Mouse (Mus musculus) urinary bladder, postnatal 25 days (tissue): ENCODE results near the gene Sae1.
A peak's percentile ranks its signal among the peaks of the same experiment; 100 is the strongest.
"Not testable (repeated sequence)": the region's sequence is repeated elsewhere in the genome, so short reads cannot be mapped to it uniquely, and the experiment has no call there.

Source experiments
- DNase-seq: peaks from one replicate; pipeline ENCODE4 v3.0.0; 2022; ENCODE audit warnings: low spot score

Sae1 gene

DNA sequence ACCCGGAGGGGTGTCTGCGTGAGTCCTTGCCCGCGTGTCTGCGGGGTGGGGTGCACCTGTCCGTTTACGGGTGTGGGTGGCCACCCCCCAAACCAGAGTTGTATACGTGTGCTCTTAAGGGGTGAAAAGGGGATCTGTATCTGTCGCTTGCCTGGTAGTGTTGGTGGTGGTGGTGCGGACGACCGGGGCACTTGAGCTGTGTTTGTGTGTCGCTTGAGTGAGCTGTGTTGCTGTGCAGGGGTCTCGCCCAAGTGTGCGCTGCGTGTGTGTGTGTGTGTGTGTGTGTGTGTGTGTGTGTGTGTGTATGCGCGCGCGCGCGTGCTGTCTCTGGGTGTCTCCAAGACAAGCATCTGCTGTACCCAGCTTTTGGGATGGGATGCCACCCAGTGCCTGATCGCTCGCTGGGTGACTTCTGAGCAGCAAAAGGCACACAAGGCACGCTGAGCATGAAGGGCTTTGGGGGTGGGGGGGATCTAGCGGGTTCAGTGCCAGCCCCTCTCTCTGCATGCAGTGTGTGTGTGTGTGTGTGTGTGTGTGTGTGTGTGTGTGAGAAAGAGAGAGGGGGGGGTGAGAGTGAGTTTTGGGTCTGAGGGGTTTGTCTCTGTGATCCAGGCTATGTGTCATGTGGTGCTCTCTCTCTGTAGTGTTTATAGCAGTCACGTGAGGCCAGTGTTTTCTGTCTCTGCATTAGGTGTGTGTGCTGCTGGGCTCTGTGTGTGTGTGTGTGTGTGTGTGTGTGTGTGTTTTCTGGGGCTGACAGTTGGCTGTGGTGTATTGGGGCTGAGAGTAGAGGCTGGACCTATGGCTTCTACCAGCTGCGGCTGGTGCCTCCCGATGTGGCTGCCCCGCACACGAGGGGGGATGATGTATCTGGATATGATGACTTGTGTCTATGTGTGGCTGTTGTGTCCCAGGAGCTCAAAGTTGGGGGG lies 76.8 kb downstream of the Sae1 start:
- DNase-seq = peak; percentile 26

DNA sequence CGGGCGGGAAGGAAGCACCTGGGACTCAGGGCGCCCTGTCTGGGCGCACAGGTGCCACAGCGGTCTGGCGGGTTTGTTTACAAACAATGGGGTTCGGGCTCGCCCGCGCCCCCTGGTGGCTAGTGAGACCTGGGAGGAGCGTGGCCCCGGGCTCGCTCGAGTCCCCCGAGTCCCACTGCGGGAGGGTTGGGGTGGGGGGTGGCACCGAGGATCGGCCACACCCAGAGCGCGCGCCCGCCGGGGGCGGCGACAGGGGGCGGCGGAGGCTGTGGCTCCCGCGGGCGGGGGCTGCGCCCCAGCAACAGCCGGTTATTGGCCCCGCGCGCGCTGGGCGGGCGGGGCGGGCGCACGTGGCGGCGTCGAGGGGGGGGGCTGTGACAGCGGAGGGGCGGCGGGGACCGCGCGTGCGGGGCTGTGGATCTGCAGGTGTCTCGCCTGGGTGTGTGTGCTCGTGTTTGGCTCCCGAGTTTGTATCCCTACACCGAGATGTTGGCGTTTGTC lies 77.5 kb downstream of the Sae1 start:
- DNase-seq = peak; percentile 82

DNA sequence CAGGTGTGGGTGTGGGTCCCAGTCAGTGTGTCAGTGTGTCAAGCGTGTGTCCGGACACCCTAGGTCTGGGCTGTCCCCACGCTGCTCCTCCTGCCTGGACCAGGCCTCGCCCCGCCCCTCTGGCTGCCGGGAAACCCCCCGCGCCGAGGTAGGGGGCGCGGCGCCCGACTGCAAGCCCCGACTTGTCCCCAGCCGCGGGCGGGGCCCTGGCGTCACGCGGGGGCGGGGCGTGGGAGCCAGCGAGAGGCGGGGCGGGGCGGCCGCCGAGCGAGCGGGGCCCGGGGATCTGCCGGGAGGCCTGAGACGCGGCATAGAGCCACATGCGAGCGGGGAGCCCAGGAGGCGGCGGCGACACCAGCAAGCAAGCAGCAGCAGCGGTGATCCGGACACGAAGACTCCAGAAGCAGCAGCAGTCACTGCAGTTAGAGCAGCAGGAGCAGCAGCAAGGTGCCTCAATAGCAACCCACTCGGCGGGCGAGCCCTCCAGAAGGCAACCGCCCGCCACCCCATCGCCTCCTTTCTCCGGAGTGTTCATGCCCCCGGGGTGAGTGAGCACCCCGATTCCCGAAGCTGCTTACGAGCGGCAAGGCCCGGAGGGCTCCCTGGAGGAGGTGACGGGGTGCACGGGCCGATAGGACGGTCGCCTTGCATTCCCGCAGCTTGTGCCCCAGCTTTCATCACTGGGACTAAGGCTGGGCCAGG lies 78.1 kb downstream of the Sae1 start:
- DNase-seq = peak; percentile 89

DNA sequence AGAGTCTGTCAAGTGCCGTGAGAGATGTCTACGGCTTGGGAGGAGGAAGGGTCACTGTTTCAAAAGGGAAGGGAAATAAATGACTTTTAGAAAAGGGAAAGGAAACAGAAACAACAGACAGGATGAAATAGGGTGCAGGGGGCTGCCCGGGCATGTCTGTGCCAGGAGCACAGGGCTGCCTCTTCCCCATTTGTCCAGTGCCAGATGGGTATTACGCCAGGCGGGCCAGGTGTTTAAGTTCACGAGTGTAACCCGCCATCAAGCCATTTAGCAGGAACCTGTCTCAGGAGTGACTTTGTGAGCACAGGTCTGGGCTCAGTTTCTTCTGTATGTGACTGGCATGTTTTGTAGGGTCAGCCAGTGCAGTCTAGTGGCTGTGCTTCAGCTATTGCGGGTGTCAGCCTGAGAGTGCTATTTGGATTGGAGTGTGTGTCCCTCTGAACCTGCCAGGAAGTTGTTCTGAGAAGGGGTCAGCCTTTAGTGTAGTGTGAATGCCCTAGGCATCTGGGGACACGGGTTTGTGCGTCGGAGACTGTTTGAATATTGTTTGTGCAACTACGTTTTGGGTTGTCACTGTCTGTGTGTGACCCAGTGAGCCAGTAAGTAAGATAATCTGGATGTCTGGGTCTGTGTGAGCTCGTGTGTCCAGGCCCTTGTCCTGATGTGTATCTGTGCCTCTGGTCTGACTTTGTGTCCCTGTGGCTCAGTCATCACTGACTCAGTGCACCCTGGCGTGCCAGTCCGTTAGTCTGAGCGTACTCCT lies 78.9 kb downstream of the Sae1 start:
- DNase-seq = no peak

DNA sequence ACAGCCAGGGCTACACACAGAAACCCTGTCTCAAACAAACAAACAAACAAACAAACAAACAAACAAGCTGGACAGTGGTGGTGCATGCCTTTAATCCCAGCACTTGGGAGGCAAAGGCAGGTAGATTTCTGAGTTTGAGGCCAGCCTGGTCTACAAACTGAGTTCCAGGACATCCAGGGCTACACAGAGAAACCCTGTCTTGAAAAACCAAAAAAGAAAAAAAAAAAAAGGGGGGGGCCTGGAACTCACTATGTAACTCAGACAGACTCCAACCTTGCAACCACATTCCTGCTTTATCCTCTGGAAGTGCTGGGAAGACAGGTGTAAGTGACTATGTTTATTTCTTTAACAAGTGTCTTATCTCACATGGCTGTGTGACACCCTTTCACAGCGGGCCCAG lies 79.5 kb downstream of the Sae1 start, which contains the start of gene Bbc3:
Gene Bbc3 (plus strand): TSS at position 301 of the 400 bp plus-strand sequence.
- DNase-seq = not testable (repeated sequence)

DNA sequence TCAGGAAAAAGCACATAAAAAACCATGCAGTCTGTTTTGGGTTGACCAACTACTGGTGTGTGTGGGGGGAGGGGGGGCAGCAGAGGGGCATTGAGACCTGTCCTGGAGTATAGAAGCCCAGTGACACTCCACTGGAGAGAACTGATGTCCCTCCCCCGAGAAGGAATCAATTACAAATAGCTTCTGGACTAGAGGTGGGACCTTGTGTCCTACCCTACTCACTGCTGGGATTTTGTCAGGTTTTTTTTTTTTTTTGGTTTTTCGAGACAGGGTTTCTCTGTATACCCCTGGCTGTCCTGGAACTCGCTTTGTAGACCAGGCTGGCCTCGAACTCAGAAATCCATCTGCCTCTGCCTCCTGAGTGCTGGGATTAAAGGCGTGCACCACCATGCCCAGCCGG lies 80.5 kb downstream of the Sae1 start:
- DNase-seq = not testable (repeated sequence)

DNA sequence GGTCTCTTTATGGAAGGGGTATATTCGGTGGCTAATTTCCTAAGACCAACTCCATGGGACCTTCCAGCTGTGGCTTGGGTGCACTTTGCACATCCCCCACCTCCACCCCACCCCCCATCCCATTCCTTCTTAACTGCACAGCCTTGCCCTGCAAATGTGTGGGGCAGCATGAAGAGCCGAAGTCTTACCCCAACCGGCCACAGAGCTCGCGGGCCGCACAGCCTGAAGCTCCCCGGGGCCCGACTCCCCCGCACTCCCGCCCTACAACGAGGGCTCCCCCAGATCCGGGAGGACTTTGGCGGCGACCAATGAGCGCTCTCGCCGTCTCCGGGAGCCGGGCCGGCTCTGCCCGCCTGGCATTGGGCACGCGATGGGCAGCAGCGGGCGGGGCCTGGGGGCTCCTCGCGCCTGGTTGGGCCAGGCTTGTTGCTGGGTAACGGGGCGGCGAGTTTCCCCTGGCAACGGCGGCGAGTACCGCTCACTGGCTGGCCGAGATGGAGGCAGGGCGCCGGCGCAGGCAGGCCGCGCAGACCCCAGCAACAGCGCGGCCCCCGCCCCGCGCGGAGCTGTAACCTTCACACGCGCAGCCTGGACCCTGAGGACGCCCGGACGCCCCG lies 88.1 kb downstream of the Sae1 start:
- peak; percentile 78 for DNase-seq

DNA sequence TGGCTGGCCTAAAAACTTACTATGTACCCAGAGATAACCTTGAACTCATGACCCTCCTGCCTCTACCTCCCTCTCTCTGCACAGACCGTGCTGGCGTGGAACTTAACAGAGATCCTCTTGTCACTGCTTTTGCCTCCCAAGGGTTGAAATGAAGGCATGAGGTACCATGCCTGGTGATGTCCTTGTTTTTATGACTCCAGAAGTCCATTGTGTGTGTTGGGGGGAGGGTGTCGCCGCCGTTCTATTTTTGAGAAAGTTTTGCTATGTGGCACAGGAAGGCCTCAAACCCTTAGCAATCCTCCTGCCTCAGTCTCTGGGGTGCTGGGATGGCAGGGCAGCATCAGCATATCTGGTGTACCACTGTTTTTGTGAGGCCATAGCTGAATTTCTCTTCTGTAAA lies 88.7 kb downstream of the Sae1 start:
- no peak for DNase-seq

DNA sequence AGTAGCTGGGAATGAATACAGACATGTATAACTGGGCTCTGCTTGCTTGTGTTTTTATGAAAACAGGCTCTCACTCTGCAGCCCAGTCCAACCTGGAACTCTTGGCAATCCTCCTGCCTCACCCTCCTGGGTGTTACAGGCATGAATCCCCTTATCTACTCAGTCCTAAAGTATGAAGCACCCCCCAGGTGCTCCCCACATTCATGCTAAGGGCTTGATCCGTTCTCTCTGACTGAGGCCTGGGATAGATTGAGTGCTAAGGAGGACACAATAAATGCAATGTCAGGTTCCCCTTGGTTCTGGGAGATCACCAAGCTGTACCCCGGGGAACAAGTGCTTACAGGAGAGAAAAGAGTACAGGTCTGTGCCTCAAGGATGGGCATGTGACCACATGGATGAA lies 90.0 kb downstream of the Sae1 start:
- DNase-seq = no peak

DNA sequence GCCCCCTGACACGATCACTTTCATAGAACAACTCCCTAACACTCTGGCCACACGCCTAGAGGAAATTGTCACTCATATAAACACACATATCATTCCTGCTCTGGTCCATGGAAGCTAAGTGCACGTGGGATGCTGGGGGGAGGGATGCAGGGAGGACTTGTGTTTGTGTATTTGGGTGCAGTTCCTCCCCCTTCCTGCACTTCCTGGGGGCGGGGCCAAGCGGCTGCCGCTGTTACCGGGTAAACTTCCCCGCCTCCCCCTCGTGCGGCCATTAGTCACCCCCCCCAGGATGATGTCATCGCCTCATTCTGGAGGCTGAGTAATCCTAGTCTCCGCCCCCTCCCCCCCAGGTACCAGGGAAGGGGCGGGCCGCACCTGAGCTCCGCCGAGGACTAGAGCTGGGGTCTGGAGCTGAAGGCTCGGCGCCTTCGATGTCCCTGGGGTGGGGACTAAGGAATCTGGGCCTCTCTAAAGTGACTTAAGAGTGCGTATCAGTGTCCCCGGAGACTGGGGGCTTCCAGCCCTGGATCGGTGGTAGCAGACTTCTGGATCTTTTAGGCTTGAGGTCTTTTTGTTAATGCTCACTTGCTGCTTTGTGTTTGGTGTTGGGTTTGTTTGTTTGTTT lies 90.7 kb downstream of the Sae1 start:
- DNase-seq = peak; percentile 89

DNA sequence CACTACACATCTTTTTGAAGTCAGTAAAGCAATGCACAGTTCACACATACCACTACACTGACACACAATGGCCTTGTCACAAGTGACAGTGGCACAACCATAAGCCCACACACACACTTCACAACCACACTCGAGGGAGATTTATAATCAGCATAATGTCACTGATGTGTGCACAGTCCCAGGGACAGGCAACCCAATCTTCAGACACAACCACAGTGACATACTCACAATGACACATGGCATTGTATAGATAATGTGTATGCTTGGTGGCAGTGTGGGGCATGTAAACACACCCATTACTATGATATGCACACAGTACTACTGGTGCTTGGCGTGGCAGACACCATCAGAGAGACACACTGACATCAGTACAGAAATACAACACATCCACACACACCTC lies 91.5 kb downstream of the Sae1 start:
- DNase-seq = no peak

DNA sequence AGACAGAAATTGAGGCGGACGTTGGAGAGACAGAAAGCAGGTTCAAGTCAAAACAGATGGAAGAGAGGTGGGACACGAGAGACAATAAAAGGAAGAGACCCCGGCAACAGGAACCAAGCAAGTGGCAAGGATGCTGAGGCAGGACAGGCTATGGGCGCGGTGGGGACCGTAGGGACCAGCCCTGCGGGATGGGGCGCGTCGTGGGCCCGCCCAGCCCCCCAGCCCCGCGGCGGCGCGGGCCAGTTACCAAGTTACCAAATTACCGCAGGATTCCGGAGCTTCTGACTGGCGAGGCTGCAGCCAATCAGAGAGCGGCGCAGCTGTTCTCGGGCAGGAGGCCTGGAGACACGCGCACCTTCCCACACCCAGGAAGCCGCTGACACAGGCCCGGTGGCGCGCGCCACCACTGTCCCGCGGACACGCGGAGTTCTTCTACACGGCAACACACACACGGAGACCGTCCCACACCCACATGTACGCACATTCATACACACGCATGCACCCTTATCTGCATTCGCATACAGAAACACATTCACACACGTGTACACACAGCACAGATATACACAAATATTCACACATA lies 92.2 kb downstream of the Sae1 start:
- peak; percentile 64 for DNase-seq

DNA sequence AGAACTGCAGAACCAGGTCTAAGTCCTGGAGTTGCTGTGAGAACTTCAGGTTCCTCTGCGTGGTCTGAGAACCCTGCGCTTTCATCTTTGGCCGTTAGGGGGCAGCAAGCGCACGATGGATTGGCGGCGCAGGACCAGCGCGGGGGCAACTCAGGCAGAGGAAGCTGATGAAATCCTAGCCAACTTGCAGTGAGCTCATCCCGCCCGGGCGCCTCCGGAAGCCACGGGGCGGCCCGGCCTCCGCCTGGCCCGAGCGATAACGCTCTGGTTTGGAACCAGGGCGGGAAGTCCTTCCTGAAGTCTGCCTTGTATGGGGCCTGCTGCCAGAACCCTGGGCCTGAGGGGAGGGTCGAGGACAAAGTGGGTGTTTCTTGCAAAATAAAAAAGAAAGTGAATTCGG lies 92.8 kb downstream of the Sae1 start:
- peak; percentile 92 for DNase-seq

DNA sequence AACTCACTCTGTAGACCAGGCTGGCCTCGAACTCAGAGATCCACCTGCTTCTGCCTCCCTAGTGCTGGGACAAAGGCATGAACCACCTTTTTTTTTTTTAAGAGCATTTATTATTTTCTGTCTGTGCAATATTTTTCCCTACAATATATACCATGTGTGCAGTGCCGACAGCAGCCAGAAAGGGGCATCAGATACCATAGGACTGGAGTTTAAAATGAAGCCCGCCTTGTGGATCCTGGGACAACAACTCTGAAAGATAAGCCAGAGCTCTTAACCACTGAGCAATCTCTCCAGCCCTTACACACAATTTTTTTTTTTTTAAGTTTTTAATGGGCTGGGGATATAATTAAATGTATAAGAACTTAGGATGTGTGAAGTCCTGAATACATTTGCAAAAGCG lies 93.3 kb downstream of the Sae1 start:
- DNase-seq = no peak

DNA sequence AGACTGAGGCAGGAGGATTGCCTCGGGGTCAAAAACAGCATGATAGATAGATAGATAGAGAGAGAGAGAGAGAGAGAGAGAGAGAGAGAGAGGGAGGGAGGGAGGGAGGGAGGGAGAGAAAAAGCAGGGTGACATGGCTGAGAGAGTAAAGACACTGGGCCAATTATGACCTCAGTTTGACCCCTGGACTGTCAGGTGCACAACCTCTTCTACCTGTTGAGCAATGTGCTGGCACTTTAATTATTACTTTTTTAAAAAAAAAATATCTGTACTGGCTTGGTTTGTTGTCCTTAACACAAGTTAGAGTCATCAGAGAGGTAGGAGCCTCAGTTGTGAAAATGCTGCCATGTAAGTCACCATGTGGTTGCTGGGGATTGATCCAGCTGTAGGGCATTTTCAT lies 99.8 kb downstream of the Sae1 start:
- no peak for DNase-seq

DNA sequence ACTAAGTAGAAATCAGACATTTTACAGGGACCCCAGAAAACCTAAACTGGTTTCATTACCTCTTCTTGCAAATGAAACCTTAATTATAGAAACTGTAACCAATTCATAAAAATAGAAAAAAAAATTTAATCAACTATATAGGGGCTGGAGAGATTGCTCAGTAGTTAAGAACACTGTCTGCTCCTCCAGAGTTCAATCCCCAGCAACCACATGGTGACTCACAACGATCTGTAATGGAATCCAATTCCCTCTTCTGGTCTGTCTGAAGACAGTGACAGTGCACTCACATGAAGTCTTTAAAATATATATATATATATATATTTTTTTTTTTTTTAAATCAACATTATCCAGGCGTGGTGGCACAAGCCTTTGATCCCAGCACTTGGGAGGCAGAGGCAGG lies 100.6 kb downstream of the Sae1 start:
- no peak for DNase-seq

DNA sequence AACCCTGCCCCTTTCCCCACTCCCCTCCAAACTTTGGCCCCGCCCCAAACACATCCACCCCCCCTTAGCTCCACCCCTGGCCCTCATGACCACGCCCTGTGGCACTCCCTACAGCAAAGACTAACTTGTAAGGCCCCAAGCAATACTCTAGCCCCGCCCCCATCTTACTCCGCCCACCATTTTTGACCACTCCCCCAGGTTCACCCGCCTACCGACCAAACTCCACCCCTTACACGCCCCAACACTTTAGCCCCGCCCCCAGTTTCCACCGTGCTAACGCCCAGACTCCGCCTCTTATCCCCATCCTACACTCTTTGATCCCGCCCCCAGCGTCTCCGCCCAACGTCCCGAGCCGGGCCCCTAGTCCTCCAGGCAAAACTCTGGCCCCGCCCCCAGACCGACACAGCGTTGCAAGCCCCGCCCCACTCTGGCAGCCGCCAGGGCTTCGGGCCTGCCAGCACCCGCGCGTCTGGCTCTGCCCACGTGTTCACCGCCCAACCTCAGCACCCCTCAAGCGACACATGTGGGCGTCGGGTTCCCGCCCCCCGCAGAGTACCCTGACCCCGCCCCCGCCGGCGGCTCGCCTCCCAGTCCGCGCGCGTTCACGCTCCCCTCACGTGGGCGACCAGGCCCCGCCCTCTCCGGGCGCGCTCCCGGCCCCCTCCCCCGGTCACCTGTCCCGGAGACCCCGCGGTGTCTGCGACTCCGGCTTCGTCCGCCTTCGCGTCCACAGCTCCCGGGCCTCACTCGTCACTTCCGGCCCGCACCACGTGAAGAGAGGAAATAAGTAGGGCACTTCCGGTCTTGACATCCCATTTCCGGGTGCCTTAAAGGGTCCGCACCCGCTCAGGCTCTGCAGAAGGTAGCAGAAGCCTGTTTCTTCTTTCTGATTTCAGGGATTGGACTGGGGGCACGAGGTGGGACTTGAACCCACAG lies 101.3 kb downstream of the Sae1 start, which contains the start of gene Ccdc9:
Gene Ccdc9 (minus strand): TSS at position 770 of the 936 bp plus-strand sequence.
- DNase-seq = peak; percentile 100

DNA sequence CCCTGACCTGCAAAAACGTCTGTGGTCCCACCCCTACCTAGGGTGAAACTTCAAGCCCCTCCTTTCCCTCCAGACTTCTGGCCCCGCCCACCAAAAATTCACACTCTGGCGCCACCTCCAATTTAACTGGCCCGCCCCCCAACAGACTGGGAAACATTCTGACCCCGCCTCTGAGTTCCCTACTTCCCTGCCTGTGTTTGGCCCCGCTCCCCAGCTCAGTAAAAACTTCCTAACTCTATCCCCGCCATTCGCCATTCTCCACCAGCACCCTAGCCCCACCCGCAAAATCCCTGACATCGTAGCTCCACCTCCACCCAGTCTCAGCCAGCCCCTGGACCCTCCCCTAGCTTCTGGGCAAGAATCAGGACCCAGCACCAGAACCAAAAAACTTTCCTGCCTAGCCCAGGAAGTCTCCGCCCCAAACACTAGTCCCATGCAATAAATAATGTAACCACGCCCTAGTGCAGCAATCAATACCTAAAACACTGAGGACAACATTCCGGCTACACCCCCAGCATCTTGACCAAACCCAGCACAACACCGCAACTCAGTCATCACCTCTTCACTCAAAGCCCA lies 102.1 kb downstream of the Sae1 start:
- peak; percentile 72 for DNase-seq

DNA sequence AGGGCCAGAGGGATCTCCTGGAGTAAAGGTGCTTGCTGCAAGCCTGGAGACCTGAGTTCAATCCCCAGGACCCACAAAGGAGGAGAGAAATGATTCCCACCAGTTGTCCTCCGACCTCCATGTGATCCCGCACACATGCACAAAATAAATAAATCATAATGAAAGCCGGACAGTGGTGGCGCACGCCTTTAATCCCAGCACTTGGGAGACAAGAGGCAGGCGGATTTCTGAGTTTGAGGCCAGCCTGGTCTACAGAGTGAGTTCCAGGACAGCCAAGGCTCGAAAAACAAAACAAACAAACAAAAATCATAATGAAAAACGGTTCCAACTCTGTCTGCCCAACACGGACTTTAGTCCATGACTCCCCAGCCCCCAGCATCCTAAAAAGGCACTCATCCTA lies 102.7 kb downstream of the Sae1 start:
- DNase-seq = no peak
